Mouse (Mus musculus): ENCODE data around the gene Teddm1a. TPM values are rescaled to one million over a fixed set of nuclear protein-coding genes. Genes with fewer than 3 reads are reported as not detected.

Teddm1a gene
- polyA plus RNA-seq, 3 experiments from 2014 or later: 0.78 TPM; not detected in 2

DNA sequence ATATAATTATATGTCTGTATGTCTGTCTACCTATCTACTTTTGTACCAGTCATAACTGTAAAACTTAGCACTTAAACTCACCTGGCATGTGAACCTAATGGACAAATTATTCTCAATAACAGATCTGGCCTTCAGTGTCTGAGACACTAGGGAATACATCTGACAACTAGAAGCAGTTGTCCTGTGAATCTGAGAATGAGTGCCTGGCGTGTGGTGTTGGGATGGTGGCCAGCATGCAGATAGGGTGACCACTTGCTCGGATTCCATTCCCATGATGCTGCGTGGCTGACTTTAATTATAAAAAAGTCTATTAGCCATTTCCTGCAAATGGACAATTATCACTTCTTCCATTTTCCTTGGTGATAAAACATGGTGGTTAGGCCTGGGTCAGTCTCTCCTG lies 14.3 kb downstream of the Teddm1a start:
- no peak for ATAC-seq

DNA sequence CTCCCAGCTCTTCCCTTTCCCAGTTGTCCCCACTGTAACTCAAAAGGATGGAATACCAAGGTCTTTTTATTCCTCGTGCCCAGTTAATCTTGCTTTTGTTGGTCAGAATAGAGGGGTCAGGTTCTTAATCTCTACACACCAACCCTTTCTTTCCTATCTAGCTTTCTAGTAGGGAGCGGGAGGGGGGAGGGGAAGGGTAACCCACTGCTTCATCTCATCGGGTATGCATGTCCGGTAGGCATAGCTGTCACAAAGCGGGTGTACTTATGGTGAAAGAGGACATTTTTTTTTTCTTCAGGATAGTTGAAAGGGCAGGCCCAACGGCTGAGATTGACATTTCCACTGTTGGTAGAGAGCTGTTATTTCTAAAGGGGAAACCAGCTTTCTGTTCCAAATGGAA lies 16.7 kb downstream of the Teddm1a start:
- ATAC-seq: no peak

DNA sequence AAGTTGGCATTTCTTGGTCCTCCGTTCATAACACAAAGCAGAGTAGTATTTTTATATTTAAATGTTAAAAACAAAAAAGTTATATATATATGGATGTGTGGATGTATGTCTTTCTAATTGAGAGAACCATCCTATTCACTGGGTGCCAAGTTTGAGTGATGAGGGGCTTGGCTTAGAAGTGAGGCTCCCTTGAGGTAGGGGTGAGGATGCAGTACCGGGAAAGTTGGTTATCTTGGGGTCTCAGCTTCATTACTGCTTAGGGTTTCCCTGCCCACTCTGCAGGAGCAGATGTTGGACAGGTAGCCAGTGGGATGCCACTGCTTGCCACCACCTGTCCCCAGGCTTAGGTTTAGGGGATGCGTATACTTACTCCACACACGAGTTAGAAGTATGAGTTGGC lies 17.2 kb downstream of the Teddm1a start:
- no peak for ATAC-seq

GRCm38 (mm10) chr1:153909213-153909962 lies 17.8 kb downstream of the Teddm1a start:
- ATAC-seq: no peak

DNA sequence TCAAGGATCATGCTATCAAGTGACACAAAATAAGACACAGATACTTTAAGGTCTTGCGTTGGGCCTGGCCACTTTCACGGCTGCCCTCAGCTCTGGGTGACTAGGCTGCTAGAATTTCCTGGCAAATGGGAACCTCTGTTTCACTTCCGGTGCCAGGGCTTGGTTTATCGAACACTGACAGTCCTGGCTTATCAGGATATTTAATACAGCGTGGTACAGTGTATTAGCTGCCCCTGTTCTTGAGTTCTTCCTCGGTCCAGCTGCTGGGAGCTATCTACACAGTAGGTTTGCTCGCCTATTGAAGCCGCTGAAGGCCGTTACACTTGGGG lies 18.4 kb downstream of the Teddm1a start:
- no peak for ATAC-seq

DNA sequence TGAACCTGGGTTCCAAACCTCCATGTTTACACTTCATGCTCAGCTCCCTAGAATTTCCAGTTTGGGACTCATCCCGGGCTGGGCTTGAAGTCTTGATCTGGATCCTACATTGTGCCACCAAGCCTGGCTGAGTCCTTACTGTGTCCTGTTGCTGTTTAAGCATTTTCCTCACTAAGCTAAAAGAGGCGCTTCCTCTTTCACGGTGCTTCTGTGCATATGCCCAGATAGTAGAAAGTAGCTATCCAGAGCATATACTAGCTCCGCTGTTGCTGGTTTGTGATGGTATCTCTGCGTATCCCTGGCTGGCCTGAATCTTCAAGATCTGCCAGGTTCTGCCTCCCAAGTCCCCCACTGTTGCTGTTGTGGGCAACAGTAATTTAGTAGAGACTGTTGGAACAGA lies 18.9 kb downstream of the Teddm1a start:
- ATAC-seq: no peak

DNA sequence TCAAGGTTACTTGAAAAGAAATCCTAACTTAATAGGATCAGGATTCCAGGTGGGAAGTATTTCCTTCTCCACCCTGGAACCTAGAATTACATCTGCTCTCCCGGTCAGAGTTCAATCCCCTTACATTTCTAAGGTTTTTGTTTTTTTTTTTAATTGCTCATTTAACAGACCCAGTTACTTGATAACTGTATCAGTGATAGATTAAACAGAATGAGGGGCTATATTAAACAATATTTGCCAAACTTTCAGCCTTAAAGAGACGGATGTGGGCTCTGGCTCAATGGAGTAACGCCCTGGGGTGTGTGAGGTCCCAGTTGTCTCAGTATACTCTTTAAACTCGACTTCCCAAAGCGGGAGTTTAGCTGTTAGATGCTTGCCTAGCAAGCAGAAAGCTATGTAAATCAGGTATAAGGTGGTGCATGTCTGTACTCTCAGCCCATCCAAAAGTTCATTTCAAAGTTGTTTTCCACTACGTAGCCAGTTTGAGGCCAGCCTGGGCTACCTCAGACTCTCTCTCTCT lies 19.8 kb downstream of the Teddm1a start:
- no peak for ATAC-seq

GRCm38 (mm10) chr1:153913869-153914268 lies 22.3 kb downstream of the Teddm1a start:
- no peak for ATAC-seq

DNA sequence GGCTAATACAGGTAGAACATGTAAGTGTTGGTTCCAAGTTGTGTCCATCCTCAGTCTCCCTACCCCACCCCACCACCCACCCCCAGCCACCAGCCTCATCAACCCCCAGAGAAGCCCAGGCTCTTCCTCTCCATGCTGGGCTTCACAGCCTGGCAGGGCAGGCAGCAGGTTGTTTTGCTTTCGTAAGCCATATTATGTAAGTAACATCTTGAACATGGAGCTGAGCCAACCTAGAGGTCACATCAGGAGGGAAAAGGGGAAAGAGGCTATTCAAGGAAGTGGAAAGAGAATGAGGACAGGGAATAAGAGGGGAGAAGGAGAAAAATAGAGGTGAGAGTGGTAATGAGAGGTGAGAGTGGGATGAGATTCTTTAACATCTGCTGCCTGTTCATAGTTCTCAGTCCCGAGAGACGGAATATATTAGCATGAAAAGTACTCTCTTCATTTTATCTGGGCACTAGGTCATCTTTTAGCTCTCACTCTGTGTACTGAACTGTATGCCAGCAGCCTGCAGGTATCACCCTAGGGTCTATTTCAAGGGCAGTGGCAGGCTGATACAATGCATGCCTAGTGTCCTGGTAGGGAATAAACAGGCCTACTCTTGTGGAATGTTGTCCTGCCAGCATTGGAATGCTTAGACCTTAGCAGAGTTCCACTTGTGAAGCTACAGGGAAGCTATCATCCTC lies 27.1 kb downstream of the Teddm1a start:
- ATAC-seq: no peak

- no peak for ATAC-seq
These were observed 30.1 kb downstream of the Teddm1a start for GRCm38 (mm10) chr1:153921642-153922041.

DNA sequence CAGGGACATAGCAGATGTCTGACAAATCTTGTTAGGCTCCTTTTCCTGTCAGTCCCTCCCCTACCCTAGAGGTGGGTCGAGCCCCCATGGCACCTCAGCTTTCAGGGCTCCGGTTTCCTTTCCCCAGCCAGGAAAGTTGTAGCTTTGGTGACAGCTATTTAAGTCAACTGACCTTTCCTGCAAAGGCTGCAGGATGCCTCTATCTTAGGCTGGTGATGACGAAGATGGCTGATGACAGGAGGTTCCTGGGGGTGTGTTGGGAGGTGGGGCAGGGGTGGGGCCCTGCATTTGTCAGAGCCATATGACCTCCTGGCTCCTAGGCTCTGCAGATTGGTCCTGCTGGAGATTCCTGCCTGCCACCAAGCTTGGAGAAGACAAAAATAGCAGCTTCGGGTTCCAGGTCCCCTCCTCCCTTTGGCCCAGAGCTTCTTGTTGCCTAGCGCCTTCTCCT lies 31.1 kb downstream of the Teddm1a start:
- ATAC-seq: no peak

DNA sequence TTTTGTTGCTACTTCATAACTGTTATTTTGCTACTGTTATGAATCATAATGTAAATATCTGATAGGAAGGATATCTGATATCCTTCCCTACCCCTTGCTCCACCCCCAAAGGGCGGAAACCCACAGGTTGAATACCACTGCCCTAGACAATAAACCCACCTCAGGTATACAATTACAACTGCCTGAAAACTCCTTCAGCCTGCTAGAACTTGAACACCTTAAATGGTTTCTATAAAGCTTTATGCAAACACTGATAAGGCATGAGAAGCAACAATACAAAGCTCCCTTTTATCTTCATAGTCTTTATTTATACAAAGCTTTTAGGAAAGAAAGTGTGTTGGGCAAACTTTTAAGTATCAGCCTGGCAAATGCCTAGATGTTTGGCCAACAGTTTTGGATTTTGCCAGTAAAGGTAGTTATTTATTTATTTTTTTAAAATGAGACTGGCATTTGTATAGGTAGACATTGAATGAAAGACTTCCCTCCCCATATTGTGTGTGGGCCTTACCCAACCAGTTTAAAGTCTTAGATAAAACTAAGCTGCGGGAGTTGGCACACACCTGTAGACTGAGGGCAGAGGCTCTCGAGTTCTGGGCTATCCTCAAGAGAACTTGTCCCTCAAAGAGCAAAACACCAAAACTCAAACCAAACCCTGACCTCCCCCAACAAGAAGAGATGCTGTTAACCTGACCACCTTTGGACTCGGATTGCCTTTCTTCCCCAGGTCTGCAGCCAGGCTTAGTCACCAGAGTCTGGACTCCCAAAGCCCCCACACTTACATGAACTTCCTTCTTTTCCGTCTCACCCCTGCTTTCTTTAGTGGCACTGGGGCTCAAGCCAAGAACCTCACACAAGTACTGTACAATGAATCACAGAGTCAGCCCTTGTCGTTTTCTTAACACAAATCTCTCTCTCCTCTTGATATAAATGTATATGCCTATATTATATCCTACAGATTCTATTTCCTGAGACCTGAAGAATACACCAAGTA lies 33.1 kb downstream of the Teddm1a start:
- no peak for ATAC-seq

- no peak for ATAC-seq
These were observed 38.9 kb downstream of the Teddm1a start for GRCm38 (mm10) chr1:153930431-153930830.

DNA sequence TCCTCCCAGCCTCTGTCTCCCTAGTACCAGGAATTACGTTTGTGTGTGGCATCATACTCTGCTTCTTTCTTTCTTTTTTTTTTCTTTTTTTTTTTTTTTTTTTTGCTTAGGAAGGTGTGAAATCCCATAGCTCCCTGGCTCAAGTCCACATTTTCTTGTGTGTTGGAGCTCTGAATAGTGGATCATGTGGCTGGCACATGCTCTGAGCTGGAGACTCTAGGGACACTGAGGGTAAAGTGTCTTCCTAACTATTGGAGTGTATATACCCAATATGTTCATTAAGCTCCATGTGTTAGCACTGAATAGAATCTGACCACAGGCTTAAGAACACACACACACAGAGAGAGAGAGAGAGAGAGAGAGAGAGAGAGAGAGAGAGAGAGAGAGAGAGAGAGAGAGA lies 42.2 kb downstream of the Teddm1a start:
- ATAC-seq: no peak

DNA sequence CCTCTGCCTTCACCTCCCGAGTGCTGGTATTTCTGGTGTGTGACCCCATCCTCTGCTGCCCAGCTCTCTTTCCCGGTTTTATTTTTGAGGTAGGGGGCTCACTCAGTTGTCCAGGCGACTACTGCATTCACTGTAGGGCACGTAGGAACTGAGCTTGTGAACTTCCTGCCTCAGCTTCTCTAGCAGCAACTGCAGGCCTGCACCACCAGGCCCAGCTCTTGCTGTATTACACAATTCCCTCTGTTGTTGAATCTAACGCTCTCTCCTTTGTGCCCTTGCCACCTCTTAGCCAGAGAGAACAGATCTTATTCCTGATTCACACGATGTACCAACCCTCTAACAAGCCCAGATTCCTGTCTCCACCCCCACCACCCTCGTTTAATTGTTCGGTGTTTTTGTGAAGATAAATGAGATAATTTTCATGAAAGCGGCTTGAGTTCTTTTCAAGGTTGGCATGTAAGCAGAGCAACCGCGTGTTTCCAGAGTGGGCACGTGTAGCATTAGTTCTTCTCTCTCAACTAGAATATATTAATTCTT lies 44.4 kb downstream of the Teddm1a start:
- ATAC-seq: no peak

GRCm38 (mm10) chr1:153937025-153937424 lies 45.5 kb downstream of the Teddm1a start:
- no peak for ATAC-seq

DNA sequence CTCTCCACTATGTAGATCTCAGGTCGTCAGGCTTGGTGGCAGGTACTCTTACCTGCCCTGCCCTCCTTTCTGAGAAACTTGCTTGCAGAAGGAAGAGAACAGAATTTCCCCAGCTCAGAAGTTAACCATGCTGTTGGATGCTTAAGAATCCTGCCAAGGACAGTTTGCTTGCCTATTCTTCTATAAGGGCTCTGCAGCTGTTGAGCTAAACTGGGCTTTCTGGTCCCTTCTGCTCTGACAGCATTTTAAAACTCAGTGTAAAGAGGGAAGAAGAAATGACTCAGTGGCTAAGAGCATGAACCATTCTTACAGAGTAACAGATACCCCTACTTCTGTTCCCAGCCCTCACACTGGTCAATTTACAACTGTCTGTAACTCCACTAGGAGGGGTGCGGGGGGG lies 49.4 kb downstream of the Teddm1a start:
- no peak for ATAC-seq

Other genes starting within 250 kb of the Teddm1a start
- gene Rgs8, start 238.7 kb upstream of the Teddm1a start, polyA plus RNA-seq (2017; shearing (Covaris generic)): under 1 TPM; 0.35 to 0.68 (median 0.36) TPM
- gene Rgs16, start 151.4 kb upstream of the Teddm1a start, polyA plus RNA-seq (2017; shearing (Covaris generic)): 10 to 100 TPM; 19.8 to 37.6 (median 35.0) TPM
- gene Rnasel, start 142.3 kb upstream of the Teddm1a start, polyA plus RNA-seq (2017; shearing (Covaris generic)): 10 to 100 TPM; 38.2 to 49.4 (median 41.8) TPM
- gene Rgsl1, start 47.6 kb upstream of the Teddm1a start, polyA plus RNA-seq (2017; shearing (Covaris generic)): under 1 TPM in 2 of 3 experiments, not detected in 1; 0.17 to 0.26 TPM
- under 1 TPM in 1 of 3 experiments, not detected in 2; 0.46 TPM for gene Teddm1b, start 17.4 kb upstream of the Teddm1a start, polyA plus RNA-seq (2017; shearing (Covaris generic))
- 10 to 100 TPM; 21.0 to 30.6 (median 29.8) TPM for gene Glul, start 8.2 kb downstream of the Teddm1a start, polyA plus RNA-seq (2017; shearing (Covaris generic))
- gene Teddm2, start 8.5 kb downstream of the Teddm1a start, polyA plus RNA-seq (2017; shearing (Covaris generic)): under 1 TPM; 0.23 to 0.51 (median 0.29) TPM

All from inflammation-experienced regulatory T-cells, adult 6 months (primary cell).